Mouse (Mus musculus) thymus, postnatal 25 days (tissue): ENCODE data around the gene Fbxl12.

Experiments
- DNase-seq: peaks from one replicate; pipeline ENCODE4 v3.0.0; 2022

The Fbxl12 gene

GRCm38 (mm10) chr9:20651602-20652259 lies 7.2 kb upstream of the Fbxl12 start, which contains the start of gene Pin1:
Gene Pin1 (plus strand): TSS chr9:20652095.
- DNase-seq = peak; percentile 95

GRCm38 (mm10) chr9:20645121-20645520 lies 554 bp upstream of the Fbxl12 start:
- peak; percentile 25 for DNase-seq

GRCm38 (mm10) chr9:20643781-20644180 lies 786 bp downstream of the Fbxl12 start:
- DNase-seq = peak; percentile 15

GRCm38 (mm10) chr9:20642896-20643466 lies 1.6 kb downstream of the Fbxl12 start:
- DNase-seq = peak; percentile 90

GRCm38 (mm10) chr9:20642101-20642895 lies 2.3 kb downstream of the Fbxl12 start, which contains the start of gene Ubl5:
Gene Ubl5 (plus strand): TSS chr9:20642878.
- peak; percentile 92 for DNase-seq

- DNase-seq = peak; percentile 56
Observed at GRCm38 (mm10) chr9:20641501-20641900, 3.1 kb downstream of the Fbxl12 start.

- DNase-seq = peak; percentile 48
Observed at GRCm38 (mm10) chr9:20639486-20639885, 5.1 kb downstream of the Fbxl12 start.

- peak; percentile 25 for DNase-seq
Observed at GRCm38 (mm10) chr9:20638552-20638951, 6.0 kb downstream of the Fbxl12 start.

GRCm38 (mm10) chr9:20636790-20637189 lies 7.8 kb downstream of the Fbxl12 start:
- no peak for DNase-seq

- peak; percentile 90 for DNase-seq
Observed at GRCm38 (mm10) chr9:20636256-20636655, 8.3 kb downstream of the Fbxl12 start.

- peak; percentile 60 for DNase-seq
Observed at GRCm38 (mm10) chr9:20635676-20636075, 8.9 kb downstream of the Fbxl12 start.

- no peak for DNase-seq
Observed at GRCm38 (mm10) chr9:20631332-20631731, 13.2 kb downstream of the Fbxl12 start.

GRCm38 (mm10) chr9:20616685-20617084 lies 27.9 kb downstream of the Fbxl12 start:
- DNase-seq = no peak

- DNase-seq = no peak
Observed at GRCm38 (mm10) chr9:20611976-20612375, 32.6 kb downstream of the Fbxl12 start.

GRCm38 (mm10) chr9:20609831-20610464 lies 34.6 kb downstream of the Fbxl12 start:
- DNase-seq = peak; percentile 26

GRCm38 (mm10) chr9:20607100-20607974 lies 37.2 kb downstream of the Fbxl12 start:
- DNase-seq = peak; percentile 92

GRCm38 (mm10) chr9:20606269-20606668 lies 38.3 kb downstream of the Fbxl12 start:
- no peak for DNase-seq

- DNase-seq = no peak
Observed at GRCm38 (mm10) chr9:20601270-20601669, 43.3 kb downstream of the Fbxl12 start.

- DNase-seq = peak; percentile 96
Observed at GRCm38 (mm10) chr9:20581175-20581634, 63.4 kb downstream of the Fbxl12 start, which contains the start of gene Zfp846. Gene Zfp846 (plus strand): TSS chr9:20581291.

- no peak for DNase-seq
Observed at GRCm38 (mm10) chr9:20576591-20576990, 68.0 kb downstream of the Fbxl12 start.

- no peak for DNase-seq
Observed at GRCm38 (mm10) chr9:20571060-20571459, 73.5 kb downstream of the Fbxl12 start.
